Mouse (Mus musculus): ENCODE data around the gene Gm14226. TPM values are rescaled to one million over a fixed set of nuclear protein-coding genes. Genes with fewer than 3 reads are reported as not detected.
A peak's percentile ranks its signal among the peaks of the same experiment; 100 is the strongest.
"Not testable (repeated sequence)": the region's sequence is repeated elsewhere in the genome, so short reads cannot be mapped to it uniquely, and the experiment has no call there.

The Gm14226 gene
- total RNA-seq, 1 experiment from 2014 or later = 13.4 TPM

- no peak for DNase-seq
Observed at GRCm38 (mm10) chr2:155047452-155048178, 29.5 kb downstream of the Gm14226 start.

DNA sequence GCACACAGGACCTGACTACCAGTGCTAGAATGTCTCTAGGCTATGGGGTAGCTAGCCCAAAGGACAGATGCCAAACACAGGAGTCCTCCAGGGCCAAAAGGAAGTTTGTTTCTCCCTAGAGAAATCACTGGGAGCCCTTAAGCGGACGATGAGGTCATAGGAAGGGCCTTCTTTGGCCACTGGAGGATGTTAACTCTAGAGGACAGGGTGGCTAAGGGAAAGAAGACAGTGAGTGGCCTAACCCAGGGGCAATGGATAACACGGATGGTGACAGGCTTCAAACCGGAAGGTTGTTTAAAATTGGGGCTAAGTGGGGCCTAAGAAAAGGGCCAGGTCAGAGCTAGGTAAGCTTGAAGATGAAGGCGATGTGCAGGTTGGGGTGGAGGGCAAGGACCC is 32.0 kb downstream of the Gm14226 start:
- no peak for DNase-seq

DNA sequence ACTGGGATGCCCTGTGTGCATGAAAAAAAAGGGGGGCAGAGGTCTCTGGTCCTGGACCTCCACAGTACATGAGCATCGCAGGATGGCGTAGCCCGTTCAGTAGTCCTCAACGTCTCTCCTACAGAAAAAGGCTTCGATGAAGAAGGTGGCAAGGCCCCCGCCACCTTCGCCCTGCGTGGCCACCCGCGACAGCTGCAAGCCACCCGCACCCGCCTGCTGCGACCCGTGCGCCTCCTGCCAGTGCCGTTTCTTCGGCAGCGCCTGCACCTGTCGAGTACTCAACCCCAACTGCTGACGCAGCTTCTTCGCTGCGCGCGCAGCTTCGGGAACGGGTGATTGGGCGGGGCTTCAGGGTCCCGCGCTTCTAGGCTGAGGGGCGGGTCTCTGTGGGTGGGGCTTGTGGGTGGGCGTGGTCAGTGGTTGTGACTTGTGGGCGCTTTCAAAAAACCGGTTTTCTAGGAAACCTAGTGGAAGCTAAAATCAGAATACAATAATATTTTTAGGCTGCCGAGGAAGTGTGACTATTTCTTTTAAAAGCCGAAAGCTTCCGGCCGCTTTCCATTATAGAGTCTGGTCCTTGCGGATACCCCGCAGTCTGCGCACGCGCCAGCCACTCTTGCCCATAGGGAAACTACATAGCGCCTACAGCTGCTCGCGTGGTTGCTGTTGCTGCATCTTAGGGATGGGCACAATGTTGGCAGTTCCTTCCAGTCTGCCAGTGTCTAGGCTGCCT is 32.6 kb downstream of the Gm14226 start:
- peak; percentile 97 for DNase-seq

GRCm38 (mm10) chr2:155051622-155052351 is 33.7 kb downstream of the Gm14226 start:
- no peak for DNase-seq

- DNase-seq = no peak
Observed at GRCm38 (mm10) chr2:155052681-155053080, 34.6 kb downstream of the Gm14226 start.

DNA sequence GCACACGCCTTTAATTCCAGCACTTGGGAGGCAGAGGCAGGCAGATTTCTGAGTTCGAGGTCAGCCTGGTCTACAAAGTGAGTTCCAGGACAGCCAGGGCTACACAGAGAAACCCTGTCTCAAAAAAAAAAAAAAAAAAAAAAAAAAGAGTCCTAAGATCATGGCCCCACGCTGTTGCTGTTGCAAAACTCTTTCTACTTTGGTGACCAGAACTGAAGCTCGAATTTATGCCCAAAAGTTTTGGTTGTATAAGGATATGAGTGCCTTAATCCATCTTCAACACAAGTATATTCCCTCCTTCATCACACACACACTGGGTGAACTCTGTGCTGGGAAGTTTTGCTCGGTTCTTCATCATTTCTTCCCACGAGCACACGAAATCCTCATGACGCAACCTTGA is 35.4 kb downstream of the Gm14226 start:
- DNase-seq = not testable (repeated sequence)

DNA sequence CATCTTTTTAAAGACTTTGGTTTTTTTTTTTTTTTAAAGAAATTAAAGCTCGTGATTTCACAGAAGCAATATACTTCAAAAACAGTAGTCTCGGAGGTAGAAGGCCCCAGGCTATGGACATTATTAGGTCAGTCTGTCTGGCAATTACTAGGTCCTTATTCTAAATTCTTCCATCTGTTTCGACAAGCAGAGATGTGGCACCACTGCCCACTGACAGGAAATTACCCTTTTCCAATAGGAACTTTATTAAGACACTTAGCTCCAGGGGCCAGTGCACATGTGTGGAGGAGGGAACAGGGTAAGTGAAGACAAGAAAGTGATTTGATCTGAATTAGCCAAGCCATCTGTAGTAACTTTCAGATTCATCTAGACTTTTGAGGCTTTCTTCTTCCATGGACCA is 36.6 kb downstream of the Gm14226 start:
- no peak for DNase-seq

DNA sequence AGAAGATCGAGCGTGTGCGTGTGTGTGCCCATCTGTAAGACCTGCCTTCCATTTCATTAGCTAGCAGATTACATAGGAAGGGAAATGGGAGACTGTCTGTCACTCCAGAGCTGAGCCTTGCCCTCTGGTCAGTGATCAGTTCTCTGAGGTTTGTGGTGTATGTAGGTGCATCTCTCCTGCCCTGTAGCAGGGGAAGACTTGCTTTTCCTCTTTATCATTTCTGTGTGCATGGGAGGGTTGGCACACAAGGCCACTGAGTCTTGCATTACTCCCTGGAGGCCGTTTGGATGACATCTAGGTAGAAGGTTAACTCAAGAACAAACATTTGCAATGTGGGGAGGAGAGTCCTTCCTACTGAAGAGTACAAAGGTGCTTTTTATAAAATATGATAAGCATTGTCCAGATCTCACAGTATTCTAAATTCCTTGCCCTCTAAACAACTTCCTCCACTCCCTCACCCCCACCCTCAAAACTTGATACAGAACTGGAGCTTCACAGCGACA is 38.1 kb downstream of the Gm14226 start:
- no peak for DNase-seq

DNA sequence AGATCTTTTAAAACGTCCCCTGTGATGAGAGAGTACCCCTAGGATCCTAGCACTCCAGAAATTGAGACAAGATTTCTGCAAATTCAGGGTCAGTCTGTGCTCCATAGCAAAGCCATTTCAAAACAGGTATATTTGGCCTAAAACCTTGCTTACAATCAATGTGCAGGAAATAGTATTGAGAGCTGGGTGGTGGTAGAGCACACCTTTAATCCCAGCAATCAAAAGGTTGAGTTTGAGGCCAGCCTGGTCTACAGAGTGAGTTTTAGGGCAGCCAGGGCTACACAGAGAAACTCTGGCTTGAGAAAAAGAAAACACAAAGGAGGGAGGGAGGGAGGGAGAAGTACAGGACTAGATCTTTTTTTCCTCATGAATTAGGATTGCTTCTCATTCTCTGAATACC is 39.3 kb downstream of the Gm14226 start:
- DNase-seq = no peak

DNA sequence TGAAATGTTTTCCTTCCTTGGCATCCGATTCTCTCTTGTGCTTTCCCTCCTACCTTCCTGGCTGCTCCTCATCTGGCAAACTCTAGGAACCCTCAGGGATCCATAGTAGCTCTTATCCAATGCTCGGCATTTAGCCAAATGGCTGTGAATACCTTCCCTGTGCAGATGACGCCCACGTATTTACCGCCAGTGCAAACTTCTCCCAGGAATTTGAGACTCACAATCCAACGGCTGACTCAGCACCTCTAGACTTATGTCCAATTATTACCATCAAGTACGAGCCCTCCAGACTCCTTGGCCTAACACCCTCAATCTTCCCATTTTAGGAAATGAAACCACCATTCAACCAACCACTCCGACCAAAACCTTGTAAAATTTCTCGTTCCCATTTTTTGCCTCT is 53.0 kb downstream of the Gm14226 start:
- DNase-seq = no peak

DNA sequence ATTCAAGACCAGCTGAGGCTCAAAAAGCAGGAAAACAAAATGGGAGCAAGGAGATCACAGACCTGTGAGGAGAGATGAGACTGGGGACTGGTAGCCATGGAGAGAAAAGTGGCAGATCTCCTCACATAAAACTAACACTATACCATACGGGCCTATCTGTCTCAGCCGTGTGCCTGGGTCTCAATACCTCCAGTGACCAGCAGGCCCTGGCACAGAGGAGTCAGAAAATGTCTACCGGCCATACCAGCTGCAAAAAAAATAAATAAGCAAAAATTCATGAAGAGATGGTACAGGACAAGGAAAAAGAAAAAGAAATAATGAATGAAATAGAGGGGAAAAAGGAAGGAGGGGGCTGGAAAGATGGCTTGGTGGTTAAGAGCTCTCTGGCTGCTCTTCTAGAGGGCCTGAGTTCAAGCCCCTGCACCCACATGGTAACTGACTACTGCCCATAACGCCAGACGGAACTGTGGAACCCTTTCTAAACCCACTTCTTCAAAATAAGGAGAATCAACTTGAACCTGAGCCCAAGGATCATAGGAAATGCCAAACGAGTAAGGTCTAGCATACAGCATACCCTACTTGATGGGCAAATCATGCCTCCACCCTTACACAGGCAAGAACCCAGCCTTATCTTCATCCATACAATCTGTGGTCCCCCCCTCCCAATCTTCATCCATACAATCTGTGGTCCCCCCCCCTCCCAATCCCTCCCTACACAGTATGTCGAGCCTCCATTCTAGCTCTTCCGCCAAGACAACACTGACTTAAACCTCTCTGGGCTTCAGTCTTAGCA is 54.5 kb downstream of the Gm14226 start:
- DNase-seq = no peak

DNA sequence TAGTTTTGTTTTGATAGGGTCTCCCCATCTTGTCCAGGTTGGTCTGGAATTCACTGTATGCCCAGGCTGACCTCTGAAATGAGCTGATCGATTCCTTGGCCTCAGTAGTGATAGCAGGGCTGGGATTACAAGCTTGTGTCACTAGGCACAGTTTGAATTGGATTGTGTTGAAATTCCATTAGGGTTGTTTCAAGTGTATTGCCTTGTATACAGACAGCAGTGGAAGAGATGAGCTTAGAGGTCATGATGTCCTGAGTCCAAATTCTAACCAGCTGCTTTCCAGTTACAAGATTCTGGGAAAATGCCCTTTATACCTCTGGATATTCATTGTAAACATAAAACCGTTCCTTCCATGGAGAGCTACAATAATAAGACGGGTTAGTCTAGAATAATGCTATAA is 55.3 kb downstream of the Gm14226 start:
- no peak for DNase-seq

DNA sequence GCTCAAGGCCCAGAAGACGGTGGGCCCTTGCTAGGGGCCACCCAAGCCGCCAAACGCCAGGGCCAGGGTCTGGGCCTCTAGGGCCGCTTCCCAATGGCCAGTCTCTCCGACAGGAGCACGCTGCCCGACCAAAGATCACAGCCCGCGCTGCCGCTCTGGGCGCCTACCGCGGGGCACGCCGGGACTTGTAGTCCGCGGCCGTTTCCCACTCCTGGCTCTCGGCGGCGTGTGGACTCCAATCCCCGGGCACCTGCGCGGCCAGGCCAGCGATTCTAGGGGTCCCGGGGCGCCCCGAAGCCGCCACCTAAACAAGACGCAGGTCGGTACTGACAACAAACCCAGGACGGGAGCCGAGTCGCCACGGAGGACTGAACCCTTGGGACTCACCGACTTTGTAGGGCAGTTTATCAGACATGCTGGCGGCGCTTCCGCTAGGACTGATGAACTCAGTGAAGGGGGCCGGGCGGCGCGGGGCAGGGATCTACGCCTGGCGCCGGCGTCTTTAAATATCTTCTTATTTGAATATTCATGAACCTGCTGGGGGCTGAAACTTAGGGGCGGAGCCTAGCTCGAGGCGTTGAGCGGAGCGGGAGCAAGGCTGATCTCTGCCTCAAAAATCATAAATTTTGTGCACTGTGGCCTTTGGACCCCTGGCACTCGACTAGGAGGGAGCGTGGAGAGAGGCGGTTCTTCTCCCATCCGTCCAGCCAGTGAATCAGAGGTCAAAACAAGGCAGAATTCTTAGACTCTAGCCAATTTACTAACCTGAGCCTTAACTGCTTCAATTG is 56.1 kb downstream of the Gm14226 start, which contains the start of gene Ahcy:
Ahcy (minus strand) TSS at position 520 of the 788 bp plus-strand sequence.
- DNase-seq = peak; percentile 89

DNA sequence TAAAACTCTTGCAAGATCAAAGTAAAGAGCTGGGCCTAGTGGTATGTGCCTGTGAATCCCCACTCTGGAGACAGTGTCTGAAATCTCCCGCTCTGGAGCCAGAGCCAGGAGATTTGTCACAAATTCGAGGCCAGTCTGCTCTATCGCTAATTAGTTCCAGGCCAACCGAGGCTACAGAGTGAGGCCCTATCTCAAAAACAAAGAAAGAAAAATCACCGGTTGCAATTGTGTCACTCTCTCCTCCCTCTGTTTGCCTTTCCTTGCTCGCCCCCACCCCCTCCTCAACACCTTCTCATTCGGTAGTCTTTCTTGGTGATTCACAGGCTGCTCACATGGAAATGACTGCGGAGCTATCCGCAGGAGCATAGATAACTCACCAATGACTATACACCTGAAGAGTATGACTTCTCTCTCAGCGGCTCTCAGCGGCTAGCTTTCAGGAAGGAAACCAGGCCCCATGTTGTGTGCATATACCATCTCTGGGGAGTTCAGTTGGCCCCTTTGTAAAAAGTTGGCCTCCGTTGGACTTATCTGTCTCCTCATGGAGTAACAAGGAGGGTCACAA is 56.8 kb downstream of the Gm14226 start:
- no peak for DNase-seq

- DNase-seq = no peak
Observed at GRCm38 (mm10) chr2:155075649-155076048, 57.6 kb downstream of the Gm14226 start.

Other genes starting within 250 kb of the Gm14226 start
- not detected in 2 replicates for gene Gm14214, start 248.2 kb upstream of the Gm14226 start, total RNA-seq (2021)
- gene Raly, start 227.2 kb upstream of the Gm14226 start, total RNA-seq (2021) = 196 and 201 TPM in 2 replicates
- not detected in 2 replicates for gene a, start 226.9 kb upstream of the Gm14226 start, total RNA-seq (2021)
- gene Eif2s2, start 125.3 kb upstream of the Gm14226 start, total RNA-seq (2021) = 107 and 151 TPM in 2 replicates
- gene Ahcy, start 56.2 kb downstream of the Gm14226 start, total RNA-seq (2021) = 42.0 and 52.2 TPM in 2 replicates
- gene Itch, start 115.2 kb downstream of the Gm14226 start, total RNA-seq (2021) = 49.8 and 53.0 TPM in 2 replicates
- 391 and 422 TPM in 2 replicates for gene Dynlrb1, start 218.3 kb downstream of the Gm14226 start, total RNA-seq (2021)